Mouse (Mus musculus) lung, postnatal 25 days (tissue): ENCODE measurements at regions not wholly inside any gene's neighbourhood (a gene's known extent, or its start where the extent isn't known, plus 50 kb on each side); places are given as distances from the start of the nearest gene placed in this dataset.
A peak's percentile ranks its signal among the peaks of the same experiment; 100 is the strongest.
"Not testable (repeated sequence)": the region's sequence is repeated elsewhere in the genome, so short reads cannot be mapped to it uniquely, and the experiment has no call there.

Experiments
- DNase-seq: peaks from one replicate; pipeline ENCODE4 v3.0.0; 2022; ENCODE audit warnings: low spot score

- DNase-seq, result not testable (repeated sequence)
Observed at GRCm38 (mm10) chr6:18566934-18567333, 52.3 kb upstream of the Cttnbp2 start.

- no peak for DNase-seq
Observed at GRCm38 (mm10) chr6:18569221-18569620, 54.6 kb upstream of the Cttnbp2 start.

GRCm38 (mm10) chr6:18578501-18578900 is 63.9 kb upstream of the Cttnbp2 start:
- no peak for DNase-seq

GRCm38 (mm10) chr6:18589436-18589835 is 74.8 kb upstream of the Cttnbp2 start:
- DNase-seq, result no peak

DNA sequence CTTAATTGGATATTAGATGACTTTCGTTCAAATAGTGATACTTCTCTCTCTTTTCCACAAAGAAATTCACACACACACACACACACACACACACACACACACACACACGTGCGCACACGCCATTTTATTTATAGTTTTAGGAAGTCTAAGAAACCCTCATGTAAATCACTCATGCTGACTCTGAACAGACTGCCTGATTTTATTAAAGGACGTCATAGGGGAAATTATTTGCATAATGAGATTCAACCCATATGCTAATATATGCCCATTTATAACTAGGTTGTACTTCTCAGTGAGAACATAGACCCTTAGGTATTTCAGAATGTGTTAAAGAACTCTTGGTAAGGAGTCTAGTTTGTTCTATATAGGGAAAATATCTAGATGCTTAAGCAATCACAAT is 82.0 kb upstream of the Cttnbp2 start:
- no peak for DNase-seq

DNA sequence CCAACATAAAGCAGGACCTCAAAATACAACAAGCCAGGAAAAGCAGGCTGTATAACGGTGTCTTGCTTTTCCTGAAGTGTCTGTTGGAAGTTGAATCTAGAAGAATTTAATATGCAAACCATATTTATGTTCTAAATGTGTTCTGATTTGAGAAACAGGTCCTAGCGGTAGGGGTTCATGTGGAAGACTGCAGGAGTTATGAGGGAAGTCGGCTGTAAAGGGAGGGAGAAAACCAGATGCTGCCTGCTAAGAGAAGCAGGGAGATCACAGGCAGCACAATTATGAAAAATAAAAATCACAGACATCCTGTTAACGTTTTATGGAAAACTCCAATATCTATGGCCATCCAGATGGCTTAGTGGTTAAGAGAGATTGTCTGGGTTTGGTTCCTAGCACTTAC is 85.0 kb upstream of the Cttnbp2 start:
- no peak for DNase-seq

GRCm38 (mm10) chr6:18601926-18602325 is 87.3 kb upstream of the Cttnbp2 start:
- peak; percentile 19 for DNase-seq

- no peak for DNase-seq
Observed at GRCm38 (mm10) chr6:18621372-18622262, 107.0 kb upstream of the Cttnbp2 start.

GRCm38 (mm10) chr6:18628591-18628990 is 113.9 kb upstream of the Cttnbp2 start:
- DNase-seq, result no peak

DNA sequence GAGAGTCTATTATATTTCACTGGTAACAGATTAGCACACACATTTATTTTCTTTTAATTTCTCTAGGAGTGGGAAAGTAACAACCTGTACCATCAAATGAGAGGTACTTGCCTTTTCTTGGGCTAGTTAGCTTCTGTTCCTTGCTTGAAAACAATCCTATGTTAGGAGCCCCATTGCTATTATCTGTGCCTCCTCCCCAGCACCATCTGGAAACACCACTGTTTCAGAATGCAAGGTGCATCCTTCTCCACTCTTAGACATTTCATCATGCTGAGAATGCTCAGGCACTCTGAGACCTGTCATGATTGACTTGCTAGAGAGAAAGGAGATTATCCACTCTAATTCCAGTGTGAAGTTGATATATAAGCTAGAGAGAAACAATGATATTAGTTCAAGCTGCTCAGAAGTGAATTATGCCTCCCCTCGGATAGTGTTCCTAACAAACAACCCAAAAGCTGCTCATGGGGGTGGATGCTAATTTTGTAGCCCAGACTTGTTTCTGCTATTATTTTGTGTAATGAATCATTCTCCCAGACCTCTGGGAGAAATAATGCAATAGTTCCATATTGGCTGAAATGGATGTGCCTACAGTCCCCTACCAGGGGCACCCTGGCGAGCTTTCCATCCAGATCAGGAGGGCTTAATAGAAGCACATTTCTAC is 119.0 kb upstream of the Cttnbp2 start:
- DNase-seq, result no peak

DNA sequence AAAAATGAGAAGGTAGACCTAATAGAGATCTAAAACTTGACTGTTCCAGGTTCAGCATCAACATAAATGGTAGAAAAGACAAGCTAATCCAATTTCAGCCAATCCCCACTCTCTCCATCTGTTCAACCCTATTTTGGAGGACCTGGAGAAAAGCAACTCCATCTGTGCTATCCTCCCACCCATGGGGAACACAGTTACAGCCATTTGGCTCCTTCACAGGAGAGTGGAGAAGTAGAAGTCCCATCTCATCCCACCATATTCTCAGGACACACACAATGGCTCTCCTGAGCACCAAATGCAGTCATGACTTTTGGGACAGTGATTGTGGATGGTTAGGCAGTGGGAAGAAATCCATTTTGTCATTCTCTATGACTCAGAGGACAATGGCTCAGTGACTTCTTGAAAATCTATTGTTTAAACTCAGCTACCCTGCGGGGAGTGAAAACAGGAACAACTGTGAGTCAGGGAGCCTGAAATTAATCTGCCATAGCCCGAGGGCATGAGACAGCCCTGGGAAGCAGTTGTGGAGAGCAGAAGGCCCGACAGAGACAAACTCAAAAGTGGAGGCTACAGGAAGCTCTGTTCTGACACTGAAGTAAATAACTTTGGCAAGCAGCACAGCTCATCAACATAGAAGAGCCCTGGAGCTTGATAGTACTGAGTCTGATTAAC is 125.2 kb upstream of the Cttnbp2 start:
- DNase-seq, result no peak

DNA sequence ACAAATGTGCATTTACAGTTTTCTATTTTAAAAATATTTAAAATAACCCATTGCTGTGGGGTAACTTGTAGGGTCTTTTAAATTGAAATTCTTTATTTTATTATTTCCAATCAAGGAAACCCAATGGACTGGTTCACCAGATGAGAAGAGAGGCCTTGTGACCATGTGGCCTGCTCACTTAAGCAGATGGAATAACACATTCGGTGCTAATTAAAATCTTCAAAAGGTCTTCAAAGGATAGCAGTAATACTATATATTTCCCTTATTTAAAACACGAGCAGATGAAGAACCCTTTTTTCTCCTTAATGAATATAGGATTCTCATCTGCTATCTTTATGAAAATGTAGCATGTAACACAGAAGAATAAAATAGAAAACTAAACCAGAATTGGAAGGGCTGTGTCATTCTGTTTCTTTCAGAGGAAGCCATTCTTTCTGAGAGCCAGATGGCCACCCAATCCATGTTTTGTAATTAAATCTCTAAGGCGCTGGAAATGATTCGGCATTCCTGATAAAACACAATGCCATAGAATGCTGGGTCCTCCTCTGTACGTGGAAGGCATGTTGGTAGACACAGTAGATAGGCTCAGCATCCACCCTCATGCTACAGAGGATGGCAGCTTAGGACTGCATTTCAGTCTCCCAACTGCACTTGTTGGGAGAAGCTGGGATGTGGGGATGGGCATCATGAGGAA is 134.4 kb upstream of the Cttnbp2 start:
- no peak for DNase-seq

DNA sequence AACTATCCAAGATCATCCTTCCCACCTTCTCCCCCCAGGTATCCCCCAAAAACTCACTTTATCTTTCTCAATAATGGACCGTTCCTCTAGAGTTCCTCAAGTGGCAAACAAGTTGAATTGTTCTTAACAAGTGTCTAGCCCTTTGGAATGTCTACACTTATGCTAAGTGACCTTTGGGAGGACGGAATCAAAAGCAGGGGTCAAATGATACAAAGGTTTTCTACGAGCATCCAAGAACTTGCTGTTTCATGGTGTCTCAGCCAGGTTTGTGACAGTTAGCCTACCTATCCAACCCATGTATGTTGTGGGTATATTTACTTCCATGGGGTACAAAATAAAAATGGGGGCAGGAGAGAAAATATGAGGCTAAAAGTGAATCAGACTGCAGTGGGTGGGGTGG is 136.7 kb upstream of the Cttnbp2 start:
- DNase-seq, result no peak

DNA sequence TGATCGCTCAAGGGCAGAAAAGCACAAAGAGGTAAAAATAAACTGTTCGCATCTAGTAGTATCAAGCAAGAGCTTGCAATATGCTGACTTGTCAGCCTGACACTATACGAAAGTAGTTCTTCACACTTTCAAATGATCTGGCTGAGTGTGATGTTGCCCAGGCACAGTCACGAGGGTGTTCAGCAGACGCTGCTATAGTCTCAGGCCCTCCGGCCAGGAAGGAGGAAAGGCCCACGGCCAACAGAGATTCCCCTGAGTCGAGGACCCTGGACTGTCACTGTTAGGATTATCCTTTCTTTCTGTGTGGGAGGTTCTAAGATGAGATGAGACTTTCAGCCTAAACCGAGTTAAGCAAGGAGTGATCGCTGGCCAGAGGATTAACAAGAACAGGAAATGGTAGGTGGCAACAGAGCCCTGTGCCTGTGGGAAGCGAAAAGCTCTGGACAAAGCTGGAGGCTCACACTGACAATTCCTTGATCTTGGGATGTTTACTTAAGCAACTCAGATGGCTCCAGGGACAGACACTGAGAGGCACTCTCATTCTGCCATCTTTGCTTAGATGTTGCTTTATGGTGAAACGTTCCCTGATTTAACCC is 137.5 kb upstream of the Cttnbp2 start:
- DNase-seq, result no peak

GRCm38 (mm10) chr6:18654275-18654674 is 139.6 kb upstream of the Cttnbp2 start:
- DNase-seq, result no peak

GRCm38 (mm10) chr6:18656202-18656601 is 141.6 kb upstream of the Cttnbp2 start:
- DNase-seq, result no peak

GRCm38 (mm10) chr6:18656772-18657401 is 142.2 kb upstream of the Cttnbp2 start:
- DNase-seq, result no peak

DNA sequence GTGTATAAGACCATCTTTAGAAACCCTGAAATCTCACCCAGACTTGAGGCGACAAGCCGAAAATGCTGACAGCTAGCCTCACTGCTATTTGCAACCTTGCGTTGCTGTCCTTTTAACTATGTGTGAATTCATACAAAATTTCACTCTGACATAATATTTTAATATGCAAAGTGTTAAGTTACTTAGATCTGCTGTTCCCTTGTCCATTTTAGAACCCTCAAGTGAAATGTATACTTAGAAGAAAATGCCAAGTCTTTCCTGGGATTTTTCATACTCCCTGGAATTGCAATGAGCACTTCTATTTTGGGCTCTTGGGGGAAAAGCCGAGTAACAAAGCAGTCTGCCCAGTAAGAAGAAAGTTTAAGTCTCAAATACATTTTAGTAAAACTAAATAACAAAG is 150.0 kb upstream of the Cttnbp2 start:
- no peak for DNase-seq

DNA sequence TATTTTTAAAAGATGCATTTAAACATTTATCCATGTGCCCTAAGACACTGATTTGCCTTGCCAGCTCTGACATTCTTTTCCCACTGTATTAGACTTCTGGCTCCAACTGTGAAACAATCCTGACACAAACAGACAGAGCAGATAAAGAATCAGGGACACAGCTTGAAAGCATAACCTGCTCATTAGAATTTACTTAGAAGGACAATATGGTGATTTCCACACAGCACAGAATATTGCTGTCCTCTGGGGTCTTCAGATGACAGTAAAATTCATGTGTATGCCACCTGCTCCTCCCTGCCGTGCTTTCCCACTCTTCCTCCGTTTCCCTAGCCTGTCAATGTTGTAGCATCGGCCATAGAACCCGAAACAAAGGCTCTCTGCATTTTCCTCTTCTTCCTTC is 151.3 kb upstream of the Cttnbp2 start:
- DNase-seq, result no peak

DNA sequence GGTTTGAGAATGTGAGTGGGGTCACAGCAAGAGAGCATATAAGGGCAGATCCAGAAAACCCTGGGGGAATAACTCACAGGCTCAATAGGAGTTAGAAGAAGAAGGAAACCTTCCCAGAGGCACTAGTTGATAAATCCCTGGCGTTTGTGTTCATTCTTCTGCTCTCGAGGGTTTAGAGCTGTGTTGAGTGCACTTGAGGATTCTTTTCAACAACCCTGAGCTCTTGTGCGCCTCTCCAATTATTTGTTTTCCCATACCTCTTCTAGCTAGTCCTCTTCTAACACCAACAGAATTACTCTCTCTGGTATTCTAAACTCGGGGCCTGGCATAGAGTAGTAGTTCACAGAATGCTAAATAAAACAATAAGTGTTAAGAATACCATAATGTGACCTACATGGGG is 151.9 kb upstream of the Cttnbp2 start:
- DNase-seq, result peak; percentile 76

DNA sequence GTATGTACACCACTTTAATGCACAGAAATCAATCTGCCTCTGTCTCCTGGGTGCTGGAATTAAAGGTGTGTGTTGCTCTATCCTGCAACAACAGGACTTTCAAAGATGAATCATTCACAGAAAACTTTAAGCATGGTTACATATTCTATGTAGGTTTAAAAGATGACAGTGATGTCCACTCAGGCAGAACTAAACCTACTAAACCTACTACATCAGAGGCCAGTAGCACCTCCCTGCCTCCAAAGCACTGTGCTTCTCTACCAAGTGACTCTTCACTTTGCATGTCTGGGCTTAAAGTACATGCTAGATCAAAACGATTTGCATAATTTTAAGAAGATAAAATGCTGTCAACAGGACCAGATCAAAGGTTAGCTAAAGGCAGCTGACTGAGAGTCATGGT is 156.0 kb upstream of the Cttnbp2 start:
- no peak for DNase-seq
